Mouse (Mus musculus): ENCODE results near the gene Itpk1. TPM values are rescaled to one million over a fixed set of nuclear protein-coding genes. Genes with fewer than 3 reads are reported as not detected.

Gene Itpk1
- polyA plus RNA-seq, 1 experiment from 2014 or later, result 24.0 TPM

GRCm38 (mm10) chr12:102581579-102582196 lies 123.0 kb downstream of the Itpk1 start:
- no peak for DNase-seq
- no peaks in the 10 kb centered on the region for H3K27me3 ChIP-seq (ENCODE audit: control insufficient read depth, insufficient read depth, low read length)
- H3K9me3 ChIP-seq (ENCODE audit: control insufficient read depth, low read length), result no peaks in the 10 kb centered on the region
- H3K27ac ChIP-seq (replicated peaks; ENCODE audit: low read depth, low read length), result no peak overlapping the region
- H3K4me2 ChIP-seq (ENCODE audit: low read length), result no peak overlapping the region
- WGBS, result 72% methylated on average over 5 of the region's 5 CpGs
- H3K4me3 ChIP-seq (replicated peaks; ENCODE audit: low read depth, low read length), result no peak overlapping the region
- peaks cover 3% of the 10 kb centered on the region; the same call in 1 of the 2 replicates for H3K36me3 ChIP-seq (ENCODE audit: control insufficient read depth, insufficient read depth, low read length)
- no peak overlapping the region for H3K9ac ChIP-seq (replicated peaks; ENCODE audit: low read length)
- no peaks in the 10 kb centered on the region for H3K4me1 ChIP-seq (ENCODE audit: control insufficient read depth, insufficient read depth, low read length)
- no peak for ATAC-seq (ENCODE audit: low FRiP score, low TSS enrichment)

GRCm38 (mm10) chr12:102579041-102579440 lies 125.7 kb downstream of the Itpk1 start:
- WGBS, result 61% methylated on average over 6 of the region's 6 CpGs
- ATAC-seq (ENCODE audit: low FRiP score, low TSS enrichment), result no peak

GRCm38 (mm10) chr12:102576659-102577398 lies 127.9 kb downstream of the Itpk1 start:
- ATAC-seq (ENCODE audit: low FRiP score, low TSS enrichment), result no peak
- H3K4me2 ChIP-seq (ENCODE audit: low read length), result no peak overlapping the region
- 91% methylated on average over 10 of the region's 10 CpGs for WGBS

More at GRCm38 (mm10) chr12:102579041-102579440, 125.7 kb downstream of the Itpk1 start:
- Histone ChIP-seq H3K9ac (replicated peaks; ENCODE audit: low read length) (no peak overlapping the region), H3K4me3 (replicated peaks; ENCODE audit: low read depth, low read length) (no peak overlapping the region), H3K27me3 (ENCODE audit: control insufficient read depth, insufficient read depth, low read length) (no peaks in the 10 kb centered on the region), H3K36me3 (ENCODE audit: control insufficient read depth, insufficient read depth, low read length) (no peaks in the 10 kb centered on the region; the same call in 1 of the 2 replicates), H3K27ac (replicated peaks; ENCODE audit: low read depth, low read length) (no peak overlapping the region), H3K9me3 (ENCODE audit: control insufficient read depth, low read length) (no peaks in the 10 kb centered on the region), H3K4me2 (ENCODE audit: low read length) (no peak overlapping the region), H3K4me1 (ENCODE audit: control insufficient read depth, insufficient read depth, low read length) (no peaks in the 10 kb centered on the region)
- peak; percentile 84 for DNase-seq

GRCm38 (mm10) chr12:102575541-102576329 lies 129.0 kb downstream of the Itpk1 start:
- Histone ChIP-seq H3K9me3 (ENCODE audit: control insufficient read depth, low read length) (no peaks in the 10 kb centered on the region), H3K9ac (replicated peaks; ENCODE audit: low read length) (no peak overlapping the region), H3K4me1 (ENCODE audit: control insufficient read depth, insufficient read depth, low read length) (no peaks in the 10 kb centered on the region), H3K4me3 (replicated peaks; ENCODE audit: low read depth, low read length) (no peak overlapping the region), H3K36me3 (ENCODE audit: control insufficient read depth, insufficient read depth, low read length) (peaks cover 3% of the 10 kb centered on the region; the same call in 1 of the 2 replicates), H3K4me2 (ENCODE audit: low read length) (no peak overlapping the region), H3K27me3 (ENCODE audit: control insufficient read depth, insufficient read depth, low read length) (no peaks in the 10 kb centered on the region), H3K27ac (replicated peaks; ENCODE audit: low read depth, low read length) (no peak overlapping the region)
- no peak for DNase-seq
- no peak for ATAC-seq (ENCODE audit: low FRiP score, low TSS enrichment)
- 83% methylated on average over 5 of the region's 5 CpGs for WGBS

More at GRCm38 (mm10) chr12:102576659-102577398, 127.9 kb downstream of the Itpk1 start:
- no peak overlapping the region for H3K4me3 ChIP-seq (replicated peaks; ENCODE audit: low read depth, low read length)
- no peaks in the 10 kb centered on the region for H3K4me1 ChIP-seq (ENCODE audit: control insufficient read depth, insufficient read depth, low read length)
- no peak for DNase-seq
- H3K27ac ChIP-seq (replicated peaks; ENCODE audit: low read depth, low read length), result no peak overlapping the region
- no peaks in the 10 kb centered on the region for H3K9me3 ChIP-seq (ENCODE audit: control insufficient read depth, low read length)
- no peak overlapping the region for H3K9ac ChIP-seq (replicated peaks; ENCODE audit: low read length)
- H3K27me3 ChIP-seq (ENCODE audit: control insufficient read depth, insufficient read depth, low read length), result no peaks in the 10 kb centered on the region
- H3K36me3 ChIP-seq (ENCODE audit: control insufficient read depth, insufficient read depth, low read length), result peaks cover 3% of the 10 kb centered on the region; the same call in 1 of the 2 replicates

GRCm38 (mm10) chr12:102573036-102573435 lies 131.7 kb downstream of the Itpk1 start:
- Histone ChIP-seq H3K36me3 (ENCODE audit: control insufficient read depth, insufficient read depth, low read length) (peaks cover 9% of the 10 kb centered on the region; the same call in 1 of the 2 replicates), H3K27ac (replicated peaks; ENCODE audit: low read depth, low read length) (no peak overlapping the region), H3K4me1 (ENCODE audit: control insufficient read depth, insufficient read depth, low read length) (no peaks in the 10 kb centered on the region), H3K4me3 (replicated peaks; ENCODE audit: low read depth, low read length) (no peak overlapping the region), H3K27me3 (ENCODE audit: control insufficient read depth, insufficient read depth, low read length) (no peaks in the 10 kb centered on the region), H3K4me2 (ENCODE audit: low read length) (no peak overlapping the region), H3K9ac (replicated peaks; ENCODE audit: low read length) (no peak overlapping the region), H3K9me3 (ENCODE audit: control insufficient read depth, low read length) (no peaks in the 10 kb centered on the region)
- ATAC-seq (ENCODE audit: low FRiP score, low TSS enrichment) (no peak), DNase-seq (peak; percentile 37)
- 59% methylated on average over 7 of the region's 7 CpGs for WGBS

GRCm38 (mm10) chr12:102571666-102572065 lies 133.1 kb downstream of the Itpk1 start:
- no peak for DNase-seq
- Histone ChIP-seq H3K4me2 (ENCODE audit: low read length) (no peak overlapping the region), H3K27me3 (ENCODE audit: control insufficient read depth, insufficient read depth, low read length) (no peaks in the 10 kb centered on the region), H3K9me3 (ENCODE audit: control insufficient read depth, low read length) (no peaks in the 10 kb centered on the region), H3K4me3 (replicated peaks; ENCODE audit: low read depth, low read length) (no peak overlapping the region), H3K9ac (replicated peaks; ENCODE audit: low read length) (no peak overlapping the region), H3K4me1 (ENCODE audit: control insufficient read depth, insufficient read depth, low read length) (no peaks in the 10 kb centered on the region), H3K27ac (replicated peaks; ENCODE audit: low read depth, low read length) (no peak overlapping the region), H3K36me3 (ENCODE audit: control insufficient read depth, insufficient read depth, low read length) (peaks cover 9% of the 10 kb centered on the region; the same call in 1 of the 2 replicates)
- WGBS, result 87% methylated on average over 9 of the region's 9 CpGs
- ATAC-seq (ENCODE audit: low FRiP score, low TSS enrichment), result no peak

- Histone ChIP-seq H3K27me3 (ENCODE audit: control insufficient read depth, insufficient read depth, low read length) (no peaks in the 10 kb centered on the region), H3K9me3 (ENCODE audit: control insufficient read depth, low read length) (no peaks in the 10 kb centered on the region), H3K4me3 (replicated peaks; ENCODE audit: low read depth, low read length) (no peak overlapping the region), H3K36me3 (ENCODE audit: control insufficient read depth, insufficient read depth, low read length) (peaks cover 9% of the 10 kb centered on the region; the same call in 1 of the 2 replicates), H3K9ac (replicated peaks; ENCODE audit: low read length) (no peak overlapping the region), H3K4me2 (ENCODE audit: low read length) (no peak overlapping the region), H3K4me1 (ENCODE audit: control insufficient read depth, insufficient read depth, low read length) (no peaks in the 10 kb centered on the region), H3K27ac (replicated peaks; ENCODE audit: low read depth, low read length) (no peak overlapping the region)
- WGBS, result 84% methylated on average over 5 of the region's 5 CpGs
- no peak for ATAC-seq (ENCODE audit: low FRiP score, low TSS enrichment)
- DNase-seq, result no peak
Measured at GRCm38 (mm10) chr12:102570734-102571133, 134.0 kb downstream of the Itpk1 start.

GRCm38 (mm10) chr12:102570111-102570510 lies 134.6 kb downstream of the Itpk1 start:
- H3K4me2 ChIP-seq (ENCODE audit: low read length), result no peak overlapping the region
- no peaks in the 10 kb centered on the region for H3K9me3 ChIP-seq (ENCODE audit: control insufficient read depth, low read length)
- WGBS, result 89% methylated on average over 13 of the region's 13 CpGs
- peaks cover 9% of the 10 kb centered on the region; the same call in 1 of the 2 replicates for H3K36me3 ChIP-seq (ENCODE audit: control insufficient read depth, insufficient read depth, low read length)
- H3K4me1 ChIP-seq (ENCODE audit: control insufficient read depth, insufficient read depth, low read length), result no peaks in the 10 kb centered on the region
- ATAC-seq (ENCODE audit: low FRiP score, low TSS enrichment) (no peak), DNase-seq (no peak)
- H3K9ac ChIP-seq (replicated peaks; ENCODE audit: low read length), result no peak overlapping the region
- H3K27ac ChIP-seq (replicated peaks; ENCODE audit: low read depth, low read length), result no peak overlapping the region
- H3K4me3 ChIP-seq (replicated peaks; ENCODE audit: low read depth, low read length), result no peak overlapping the region
- no peaks in the 10 kb centered on the region for H3K27me3 ChIP-seq (ENCODE audit: control insufficient read depth, insufficient read depth, low read length)
